Mouse (Mus musculus) heart, postnatal 0 days (tissue): ENCODE measurements around the gene Nipal1.

Experiments
- CTCF ChIP-seq: IDR thresholded peaks from 2 replicates; pipeline ENCODE4 v1.5.1; 2016; ENCODE audit warnings: antibody characterized with exemption, control low read depth, low read depth
- EP300 ChIP-seq: IDR thresholded peaks from 2 replicates; pipeline ENCODE4 v1.6.1; 2016; ENCODE audit warnings: antibody characterized with exemption, low read depth

- TF ChIP-seq EP300 (no peak), CTCF (no peak)
Measured at GRCm38 (mm10) chr5:72702202-72702601, 54.6 kb downstream of the Nipal1 start.
